In the genomic region with DNA sequence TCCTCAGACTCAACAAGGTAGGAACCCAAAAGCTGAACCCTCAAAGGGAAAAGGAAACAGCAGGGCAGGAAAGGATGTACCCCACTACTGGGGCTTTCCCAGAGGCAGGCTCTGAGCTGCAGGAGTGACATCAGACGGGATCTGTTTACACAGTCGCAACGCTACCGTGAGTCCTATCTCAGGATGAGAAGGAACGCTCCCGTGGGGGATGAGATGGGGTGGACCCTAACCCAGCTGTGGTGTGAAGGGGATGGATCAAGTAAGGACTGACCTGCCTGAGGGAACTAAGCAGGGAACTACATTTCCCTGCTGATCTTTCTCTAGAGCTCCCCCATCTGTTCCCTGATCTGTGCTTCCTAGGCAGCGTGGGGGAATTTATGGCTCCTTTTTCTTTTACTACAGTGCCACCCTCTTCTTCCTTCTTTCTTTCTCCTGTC, we compare ENCODE assay signal across 8 mouse cellular contexts. TPM values are rescaled to one million over a fixed set of nuclear protein-coding genes. Genes with fewer than 3 reads are reported as not detected.
DNase-seq lines count a peak whose midpoint lies in the region; ATAC-seq and TF ChIP-seq lines count a peak whose summit lies in the region.

Sys1 (plus strand) TSS at position 101 of the 437 bp plus-strand sequence.

- under 1% methylated on average over 7 of the region's 7 CpGs for WGBS in hindbrain, embryonic 14.5 days
- 5% methylated on average over 7 of the region's 7 CpGs for WGBS in midbrain, embryonic 15.5 days

- no peak for ATAC-seq in hindbrain, embryonic 14.5 days (ENCODE audit: low FRiP score)
- ATAC-seq in midbrain, embryonic 15.5 days (replicated peaks): no peak

- intact Hi-C loops in left cerebral cortex, adult 2 months (cut with DNase I): loop anchor here (1.0 kb wide), 1 partner anchor 40 kb away; no protein-coding TSS in a partner anchor

- no peaks in the 10 kb centered on the region for H3K27me3 ChIP-seq in hindbrain, embryonic 14.5 days (ENCODE audit: control insufficient read depth, insufficient read depth, low read length)
- H3K27me3 ChIP-seq in midbrain, embryonic 15.5 days (replicated peaks): no peaks in the 10 kb centered on the region; the same call in 1 of the 2 replicates

- no peak within 1 kb of the TSS for H3K4me3 ChIP-seq in hindbrain, embryonic 14.5 days (replicated peaks; ENCODE audit: low read length)
- peak within 1 kb of the TSS; percentile 40 for H3K4me3 ChIP-seq in left cerebral cortex, adult 2 months
- no peak within 1 kb of the TSS for H3K4me3 ChIP-seq in midbrain, embryonic 15.5 days

- no peaks in the 10 kb centered on the region for H3K36me3 ChIP-seq in hindbrain, embryonic 14.5 days (replicated peaks; ENCODE audit: control insufficient read depth, insufficient read depth)
- no peaks in the 10 kb centered on the region for H3K36me3 ChIP-seq in midbrain, embryonic 15.5 days (replicated peaks)

- TF ChIP-seq CTCF in left cerebral cortex, adult 2 months (IDR thresholded peaks at IDR 0.05): peak; percentile 38

- H3K4me1 ChIP-seq in hindbrain, embryonic 14.5 days (replicated peaks; ENCODE audit: control insufficient read depth, insufficient read depth, low read length): peaks cover 9% of the 10 kb centered on the region
- peaks cover 9% of the 10 kb centered on the region for H3K4me1 ChIP-seq in midbrain, embryonic 15.5 days

- no peak within 1 kb of the TSS for H3K9ac ChIP-seq in hindbrain, embryonic 14.5 days
- peak within 1 kb of the TSS; percentile 13; the same call in 1 of the 2 replicates for H3K9ac ChIP-seq in midbrain, embryonic 15.5 days

- peak; percentile 34 to 61 for DNase-seq in heart, adult 18-20 months
- no peak for DNase-seq in heart, adult 11 months
- no peak for DNase-seq in adrenal gland, postnatal 25 days
- peak; percentile 39 to 52 for DNase-seq in frontal cortex, postnatal 36 days (ENCODE audit: low spot score in 2 of 2)
- DNase-seq in hindbrain, embryonic 14.5 days (ENCODE audit: low spot score): peak; percentile 26
- DNase-seq in left cerebral cortex, adult 2 months (ENCODE audit: extremely low spot score in 1 of 2, low spot score in 2 of 2): peak in 1 of 2 experiments; percentile 22
- no peak for DNase-seq in ovary, postnatal 36 days (ENCODE audit: low spot score)

- peak within 1 kb of the TSS; percentile 23 for H3K4me2 ChIP-seq in hindbrain, embryonic 14.5 days (replicated peaks)
- H3K4me2 ChIP-seq in midbrain, embryonic 15.5 days: peak within 1 kb of the TSS; percentile 30

- H3K27ac ChIP-seq in hindbrain, embryonic 14.5 days: no peak within 1 kb of the TSS
- peak within 1 kb of the TSS; percentile 79; the same call in 1 of the 2 replicates for H3K27ac ChIP-seq in left cerebral cortex, adult 2 months
- no peak within 1 kb of the TSS for H3K27ac ChIP-seq in midbrain, embryonic 15.5 days

- H3K9me3 ChIP-seq in hindbrain, embryonic 14.5 days (ENCODE audit: control insufficient read depth, low read length): no peaks in the 10 kb centered on the region
- H3K9me3 ChIP-seq in midbrain, embryonic 15.5 days: no peaks in the 10 kb centered on the region

RNA-seq across cellular contexts. Expression of gene Sys1, which starts in this region (rescaled TPM):
- total RNA-seq in heart, adult 18-20 months (2021): 10 to 100 TPM; 23.0 to 23.1 TPM
- total RNA-seq in adrenal gland, postnatal 25 days (2021): 27.0 and 30.0 TPM in 2 replicates
- 87.1 and 92.6 TPM in 2 replicates for polyA plus RNA-seq in hindbrain, embryonic 14.5 days (2014; fragmentation: Nextera tagmentation; extraction: Ambion mirVana)
- total RNA-seq in left cerebral cortex, adult 2 months (2021): 10 to 100 TPM; 40.8 to 41.3 TPM
- 87.9 and 90.5 TPM in 2 replicates for polyA plus RNA-seq in midbrain, embryonic 15.5 days (2015; fragmentation: Nextera tagmentation; extraction: Ambion mirVana)

Comparison
In these comparisons a context has a peak if more than half of its experiments do, and no peak if none do; other contexts are left out.
1. DNase-seq: peak in heart, adult 18-20 months (2 of 2), frontal cortex, postnatal 36 days (2 of 2) and hindbrain, embryonic 14.5 days (single experiment); none in heart, adult 11 months (single experiment), adrenal gland, postnatal 25 days (single experiment) and ovary, postnatal 36 days (single experiment).